Mouse (Mus musculus): ENCODE results near the gene Ssbp4. TPM values are rescaled to one million over a fixed set of nuclear protein-coding genes. Genes with fewer than 3 reads are reported as not detected.
A peak's percentile ranks its signal among the peaks of the same experiment; 100 is the strongest.

Ssbp4 gene
- polyA plus RNA-seq, 1 experiment from 2014 or later, result 83.7 TPM

- H3K4me3 ChIP-seq (ENCODE audit: control insufficient read depth in 1 of 2, insufficient read depth in 1 of 2, low read depth in 1 of 2, low read length in 2 of 2), result no peak overlapping the region
- no peak for ATAC-seq (ENCODE audit: insufficient number of reproducible peaks, insufficient read depth, low FRiP score, low read depth)
- 0 out of 4 replicates have a peak overlapping the region, but pooled peaks of 1 of the 2 experiments have one; percentile 19 for H3K27ac ChIP-seq (replicated peaks in 1 of 2; ENCODE audit: control insufficient read depth in 1 of 2, insufficient read depth in 1 of 2, low read depth in 2 of 2, low read length in 2 of 2)
- 0 out of 2 replicates have a peak overlapping the region, but pooled peaks have one; percentile 36 for H3K9ac ChIP-seq (ENCODE audit: low read length)
- peaks cover 40 to 50% of the 10 kb centered on the region in 2 experiments for H3K4me1 ChIP-seq (ENCODE audit: control insufficient read depth in 2 of 2, insufficient read depth in 2 of 2, low read length in 2 of 2)
- no peak overlapping the region for H3K4me2 ChIP-seq (ENCODE audit: low read length)
- H3K9me3 ChIP-seq (ENCODE audit: control insufficient read depth, low read length), result no peaks in the 10 kb centered on the region
- no peaks in the 10 kb centered on the region for H3K27me3 ChIP-seq (ENCODE audit: control insufficient read depth, insufficient read depth, low read length)
- H3K36me3 ChIP-seq (ENCODE audit: control insufficient read depth, insufficient read depth, low read length), result peaks cover 18% of the 10 kb centered on the region
- 60% methylated on average over 17 of the region's 17 CpGs for WGBS
Observed at GRCm38 (mm10) chr8:70645501-70646224, 37.0 kb upstream of the Ssbp4 start.

- no peak for ATAC-seq (ENCODE audit: insufficient number of reproducible peaks, insufficient read depth, low FRiP score, low read depth)
- Histone ChIP-seq H3K4me2 (ENCODE audit: low read length) (no peak overlapping the region), H3K27ac (replicated peaks in 1 of 2; ENCODE audit: control insufficient read depth in 1 of 2, insufficient read depth in 1 of 2, low read depth in 2 of 2, low read length in 2 of 2) (no peak overlapping the region), H3K4me1 (ENCODE audit: control insufficient read depth in 2 of 2, insufficient read depth in 2 of 2, low read length in 2 of 2) (peaks cover 31 to 43% of the 10 kb centered on the region in 2 experiments), H3K4me3 (ENCODE audit: control insufficient read depth in 1 of 2, insufficient read depth in 1 of 2, low read depth in 1 of 2, low read length in 2 of 2) (no peak overlapping the region), H3K27me3 (ENCODE audit: control insufficient read depth, insufficient read depth, low read length) (no peaks in the 10 kb centered on the region), H3K9ac (ENCODE audit: low read length) (no peak overlapping the region), H3K36me3 (ENCODE audit: control insufficient read depth, insufficient read depth, low read length) (peaks cover 8% of the 10 kb centered on the region; the same call in 1 of the 2 replicates), H3K9me3 (ENCODE audit: control insufficient read depth, low read length) (no peaks in the 10 kb centered on the region)
- WGBS, result 85% methylated on average over 2 of the region's 2 CpGs
Observed at GRCm38 (mm10) chr8:70644065-70644464, 35.4 kb upstream of the Ssbp4 start.

GRCm38 (mm10) chr8:70643019-70643418, 34.3 kb upstream of the Ssbp4 start:
- no peak overlapping the region for H3K27ac ChIP-seq (replicated peaks in 1 of 2; ENCODE audit: control insufficient read depth in 1 of 2, insufficient read depth in 1 of 2, low read depth in 2 of 2, low read length in 2 of 2)
- H3K9me3 ChIP-seq (ENCODE audit: control insufficient read depth, low read length), result no peaks in the 10 kb centered on the region
- no peaks in the 10 kb centered on the region for H3K36me3 ChIP-seq (ENCODE audit: control insufficient read depth, insufficient read depth, low read length)
- H3K9ac ChIP-seq (ENCODE audit: low read length), result no peak overlapping the region
- peaks cover 28 to 42% of the 10 kb centered on the region in 2 experiments for H3K4me1 ChIP-seq (ENCODE audit: control insufficient read depth in 2 of 2, insufficient read depth in 2 of 2, low read length in 2 of 2)
- ATAC-seq (ENCODE audit: insufficient number of reproducible peaks, insufficient read depth, low FRiP score, low read depth), result no peak
- H3K4me3 ChIP-seq (ENCODE audit: control insufficient read depth in 1 of 2, insufficient read depth in 1 of 2, low read depth in 1 of 2, low read length in 2 of 2), result no peak overlapping the region
- H3K4me2 ChIP-seq (ENCODE audit: low read length), result no peak overlapping the region
- WGBS, result 64% methylated on average over 3 of the region's 3 CpGs
- H3K27me3 ChIP-seq (ENCODE audit: control insufficient read depth, insufficient read depth, low read length), result no peaks in the 10 kb centered on the region

GRCm38 (mm10) chr8:70638752-70639151, 30.1 kb upstream of the Ssbp4 start:
- no peak for ATAC-seq (ENCODE audit: insufficient number of reproducible peaks, insufficient read depth, low FRiP score, low read depth)
- WGBS, result 43% methylated on average over 9 of the region's 9 CpGs
- Histone ChIP-seq H3K4me1 (ENCODE audit: control insufficient read depth in 2 of 2, insufficient read depth in 2 of 2, low read length in 2 of 2) (peaks cover 19 to 26% of the 10 kb centered on the region in 2 experiments), H3K4me2 (ENCODE audit: low read length) (no peak overlapping the region), H3K36me3 (ENCODE audit: control insufficient read depth, insufficient read depth, low read length) (no peaks in the 10 kb centered on the region), H3K9ac (ENCODE audit: low read length) (peak overlapping the region; percentile 21; the same call in 1 of the 2 replicates), H3K9me3 (ENCODE audit: control insufficient read depth, low read length) (no peaks in the 10 kb centered on the region), H3K27ac (replicated peaks in 1 of 2; ENCODE audit: control insufficient read depth in 1 of 2, insufficient read depth in 1 of 2, low read depth in 2 of 2, low read length in 2 of 2) (peak overlapping the region in 1 of 2 experiments; percentile 15; a peak in 2 of 4 replicates), H3K4me3 (ENCODE audit: control insufficient read depth in 1 of 2, insufficient read depth in 1 of 2, low read depth in 1 of 2, low read length in 2 of 2) (no peak overlapping the region), H3K27me3 (ENCODE audit: control insufficient read depth, insufficient read depth, low read length) (no peaks in the 10 kb centered on the region)

- Histone ChIP-seq H3K4me3 (ENCODE audit: control insufficient read depth in 1 of 2, insufficient read depth in 1 of 2, low read depth in 1 of 2, low read length in 2 of 2) (no peak overlapping the region), H3K36me3 (ENCODE audit: control insufficient read depth, insufficient read depth, low read length) (no peaks in the 10 kb centered on the region), H3K9ac (ENCODE audit: low read length) (no peak overlapping the region), H3K4me1 (ENCODE audit: control insufficient read depth in 2 of 2, insufficient read depth in 2 of 2, low read length in 2 of 2) (peaks cover 26 to 35% of the 10 kb centered on the region in 2 experiments), H3K4me2 (ENCODE audit: low read length) (no peak overlapping the region), H3K27ac (replicated peaks in 1 of 2; ENCODE audit: control insufficient read depth in 1 of 2, insufficient read depth in 1 of 2, low read depth in 2 of 2, low read length in 2 of 2) (no peak overlapping the region), H3K9me3 (ENCODE audit: control insufficient read depth, low read length) (no peaks in the 10 kb centered on the region), H3K27me3 (ENCODE audit: control insufficient read depth, insufficient read depth, low read length) (no peaks in the 10 kb centered on the region)
- ATAC-seq (ENCODE audit: insufficient number of reproducible peaks, insufficient read depth, low FRiP score, low read depth), result no peak
- WGBS, result 53% methylated on average over 8 of the region's 8 CpGs
Observed at GRCm38 (mm10) chr8:70636838-70637237, 28.2 kb upstream of the Ssbp4 start.

- 71% methylated on average over 6 of the region's 6 CpGs for WGBS
- Histone ChIP-seq H3K4me2 (ENCODE audit: low read length) (no peak overlapping the region), H3K9me3 (ENCODE audit: control insufficient read depth, low read length) (no peaks in the 10 kb centered on the region), H3K36me3 (ENCODE audit: control insufficient read depth, insufficient read depth, low read length) (no peaks in the 10 kb centered on the region), H3K4me3 (ENCODE audit: control insufficient read depth in 1 of 2, insufficient read depth in 1 of 2, low read depth in 1 of 2, low read length in 2 of 2) (no peak overlapping the region), H3K9ac (ENCODE audit: low read length) (no peak overlapping the region), H3K4me1 (ENCODE audit: control insufficient read depth in 2 of 2, insufficient read depth in 2 of 2, low read length in 2 of 2) (peaks cover 38 to 48% of the 10 kb centered on the region in 2 experiments), H3K27me3 (ENCODE audit: control insufficient read depth, insufficient read depth, low read length) (no peaks in the 10 kb centered on the region), H3K27ac (replicated peaks in 1 of 2; ENCODE audit: control insufficient read depth in 1 of 2, insufficient read depth in 1 of 2, low read depth in 2 of 2, low read length in 2 of 2) (no peak overlapping the region)
- ATAC-seq (ENCODE audit: insufficient number of reproducible peaks, insufficient read depth, low FRiP score, low read depth), result no peak
Observed at GRCm38 (mm10) chr8:70635527-70635926, 26.9 kb upstream of the Ssbp4 start.

- Histone ChIP-seq H3K9me3 (ENCODE audit: control insufficient read depth, low read length) (no peaks in the 10 kb centered on the region), H3K4me1 (ENCODE audit: control insufficient read depth in 2 of 2, insufficient read depth in 2 of 2, low read length in 2 of 2) (peaks cover 42 to 54% of the 10 kb centered on the region in 2 experiments), H3K36me3 (ENCODE audit: control insufficient read depth, insufficient read depth, low read length) (no peaks in the 10 kb centered on the region), H3K9ac (ENCODE audit: low read length) (no peak overlapping the region; the same call in 1 of the 2 replicates), H3K4me2 (ENCODE audit: low read length) (no peak overlapping the region), H3K27ac (replicated peaks in 1 of 2; ENCODE audit: control insufficient read depth in 1 of 2, insufficient read depth in 1 of 2, low read depth in 2 of 2, low read length in 2 of 2) (peak overlapping the region; percentile 61 to 69), H3K27me3 (ENCODE audit: control insufficient read depth, insufficient read depth, low read length) (no peaks in the 10 kb centered on the region), H3K4me3 (ENCODE audit: control insufficient read depth in 1 of 2, insufficient read depth in 1 of 2, low read depth in 1 of 2, low read length in 2 of 2) (no peak overlapping the region)
- no peak for ATAC-seq (ENCODE audit: insufficient number of reproducible peaks, insufficient read depth, low FRiP score, low read depth)
- 25% methylated on average over 6 of the region's 6 CpGs for WGBS
Observed at GRCm38 (mm10) chr8:70634066-70634465, 25.4 kb upstream of the Ssbp4 start.

Data from heart, embryonic 14.5 days (tissue).